Mouse (Mus musculus): ENCODE measurements around the gene Nradd. TPM values are rescaled to one million over a fixed set of nuclear protein-coding genes. Genes with fewer than 3 reads are reported as not detected.

Nradd gene
- polyA plus RNA-seq, 1 experiment from 2014 or later: 25.8 TPM

- Histone ChIP-seq H3K4me2 (ENCODE audit: low read length) (no peak overlapping the region), H3K4me3 (ENCODE audit: low read length) (no peak overlapping the region), H3K9me3 (ENCODE audit: control insufficient read depth, low read length) (no peaks in the 10 kb centered on the region), H3K36me3 (ENCODE audit: control insufficient read depth, insufficient read depth, low read length) (peaks cover 2% of the 10 kb centered on the region; the same call in 1 of the 2 replicates), H3K27me3 (replicated peaks; ENCODE audit: control insufficient read depth, insufficient read depth, low read length) (no peaks in the 10 kb centered on the region), H3K9ac (ENCODE audit: low read depth, low read length) (no peak overlapping the region), H3K27ac (ENCODE audit: low read depth, low read length) (no peak overlapping the region), H3K4me1 (ENCODE audit: control insufficient read depth, insufficient read depth, low read depth, low read length) (no peaks in the 10 kb centered on the region)
- WGBS: 90% methylated on average over 5 of the region's 5 CpGs
- ATAC-seq: no peak
These were observed 16.8 kb upstream of the Nradd start for GRCm38 (mm10) chr9:110641006-110641405.

- no peak overlapping the region for H3K27ac ChIP-seq (ENCODE audit: low read depth, low read length)
- ATAC-seq: no peak
- H3K4me1 ChIP-seq (ENCODE audit: control insufficient read depth, insufficient read depth, low read depth, low read length): no peaks in the 10 kb centered on the region
- H3K9ac ChIP-seq (ENCODE audit: low read depth, low read length): no peak overlapping the region
- no peaks in the 10 kb centered on the region for H3K27me3 ChIP-seq (replicated peaks; ENCODE audit: control insufficient read depth, insufficient read depth, low read length)
- H3K4me2 ChIP-seq (ENCODE audit: low read length): no peak overlapping the region
- 74% methylated on average over 10 of the region's 10 CpGs for WGBS
- no peaks in the 10 kb centered on the region for H3K9me3 ChIP-seq (ENCODE audit: control insufficient read depth, low read length)
- H3K36me3 ChIP-seq (ENCODE audit: control insufficient read depth, insufficient read depth, low read length): peaks cover 2% of the 10 kb centered on the region; the same call in 1 of the 2 replicates
- no peak overlapping the region for H3K4me3 ChIP-seq (ENCODE audit: low read length)
These were observed 14.4 kb upstream of the Nradd start for GRCm38 (mm10) chr9:110638611-110639021.

- no peak overlapping the region for H3K4me2 ChIP-seq (ENCODE audit: low read length)
- H3K9me3 ChIP-seq (ENCODE audit: control insufficient read depth, low read length): no peaks in the 10 kb centered on the region
- WGBS: 8% methylated on average over 19 of the region's 19 CpGs
- peaks cover 5% of the 10 kb centered on the region for H3K4me1 ChIP-seq (ENCODE audit: control insufficient read depth, insufficient read depth, low read depth, low read length)
- H3K9ac ChIP-seq (ENCODE audit: low read depth, low read length): no peak overlapping the region
- H3K27me3 ChIP-seq (replicated peaks; ENCODE audit: control insufficient read depth, insufficient read depth, low read length): no peaks in the 10 kb centered on the region
- H3K36me3 ChIP-seq (ENCODE audit: control insufficient read depth, insufficient read depth, low read length): peaks cover 2% of the 10 kb centered on the region; the same call in 1 of the 2 replicates
- no peak overlapping the region for H3K4me3 ChIP-seq (ENCODE audit: low read length)
- no peak overlapping the region for H3K27ac ChIP-seq (ENCODE audit: low read depth, low read length)
- ATAC-seq: 0 out of 2 replicates have a peak, but pooled peaks have one; percentile 28
These were observed 11.0 kb upstream of the Nradd start for GRCm38 (mm10) chr9:110635225-110635624.

GRCm38 (mm10) chr9:110633882-110634281 is 9.6 kb upstream of the Nradd start:
- WGBS: 78% methylated on average over 17 of the region's 17 CpGs
- Histone ChIP-seq H3K4me2 (ENCODE audit: low read length) (no peak overlapping the region), H3K36me3 (ENCODE audit: control insufficient read depth, insufficient read depth, low read length) (peaks cover 2% of the 10 kb centered on the region; the same call in 1 of the 2 replicates), H3K4me3 (ENCODE audit: low read length) (no peak overlapping the region), H3K27me3 (replicated peaks; ENCODE audit: control insufficient read depth, insufficient read depth, low read length) (no peaks in the 10 kb centered on the region), H3K9me3 (ENCODE audit: control insufficient read depth, low read length) (no peaks in the 10 kb centered on the region), H3K4me1 (ENCODE audit: control insufficient read depth, insufficient read depth, low read depth, low read length) (peaks cover 5% of the 10 kb centered on the region), H3K27ac (ENCODE audit: low read depth, low read length) (no peak overlapping the region), H3K9ac (ENCODE audit: low read depth, low read length) (no peak overlapping the region)
- no peak for ATAC-seq

- no peaks in the 10 kb centered on the region for H3K9me3 ChIP-seq (ENCODE audit: control insufficient read depth, low read length)
- peaks cover 5% of the 10 kb centered on the region for H3K4me1 ChIP-seq (ENCODE audit: control insufficient read depth, insufficient read depth, low read depth, low read length)
- no peak overlapping the region for H3K4me3 ChIP-seq (ENCODE audit: low read length)
- no peak for ATAC-seq
- H3K9ac ChIP-seq (ENCODE audit: low read depth, low read length): no peak overlapping the region
- H3K27me3 ChIP-seq (replicated peaks; ENCODE audit: control insufficient read depth, insufficient read depth, low read length): no peaks in the 10 kb centered on the region
- H3K27ac ChIP-seq (ENCODE audit: low read depth, low read length): no peak overlapping the region
- 78% methylated on average over 15 of the region's 15 CpGs for WGBS
- no peaks in the 10 kb centered on the region for H3K36me3 ChIP-seq (ENCODE audit: control insufficient read depth, insufficient read depth, low read length)
- H3K4me2 ChIP-seq (ENCODE audit: low read length): no peak overlapping the region
These were observed 8.4 kb upstream of the Nradd start for GRCm38 (mm10) chr9:110632671-110633070.

GRCm38 (mm10) chr9:110631651-110632275 is 7.5 kb upstream of the Nradd start:
- H3K27me3 ChIP-seq (replicated peaks; ENCODE audit: control insufficient read depth, insufficient read depth, low read length): no peaks in the 10 kb centered on the region
- peak overlapping the region; percentile 57 for H3K4me2 ChIP-seq (ENCODE audit: low read length)
- peak; percentile 61 for ATAC-seq
- peak overlapping the region; percentile 44 for H3K9ac ChIP-seq (ENCODE audit: low read depth, low read length)
- H3K4me1 ChIP-seq (ENCODE audit: control insufficient read depth, insufficient read depth, low read depth, low read length): peaks cover 5% of the 10 kb centered on the region
- H3K9me3 ChIP-seq (ENCODE audit: control insufficient read depth, low read length): no peaks in the 10 kb centered on the region
- peak overlapping the region; percentile 31 for H3K4me3 ChIP-seq (ENCODE audit: low read length)
- peaks cover 2% of the 10 kb centered on the region; the same call in 1 of the 2 replicates for H3K36me3 ChIP-seq (ENCODE audit: control insufficient read depth, insufficient read depth, low read length)
- WGBS: 22% methylated on average over 30 of the region's 30 CpGs
- no peak overlapping the region for H3K27ac ChIP-seq (ENCODE audit: low read depth, low read length)

GRCm38 (mm10) chr9:110631191-110631590 is 6.9 kb upstream of the Nradd start:
- WGBS: 10% methylated on average over 10 of the region's 10 CpGs
- peak overlapping the region; percentile 31 for H3K4me3 ChIP-seq (ENCODE audit: low read length)
- no peaks in the 10 kb centered on the region for H3K27me3 ChIP-seq (replicated peaks; ENCODE audit: control insufficient read depth, insufficient read depth, low read length)
- no peak overlapping the region for H3K27ac ChIP-seq (ENCODE audit: low read depth, low read length)
- peaks cover 2% of the 10 kb centered on the region; the same call in 1 of the 2 replicates for H3K36me3 ChIP-seq (ENCODE audit: control insufficient read depth, insufficient read depth, low read length)
- peak overlapping the region; percentile 29; the same call in 1 of the 2 replicates for H3K9ac ChIP-seq (ENCODE audit: low read depth, low read length)
- H3K4me1 ChIP-seq (ENCODE audit: control insufficient read depth, insufficient read depth, low read depth, low read length): peaks cover 5% of the 10 kb centered on the region
- H3K4me2 ChIP-seq (ENCODE audit: low read length): peak overlapping the region; percentile 57
- peak; percentile 21; the same call in 1 of the 2 replicates for ATAC-seq
- no peaks in the 10 kb centered on the region for H3K9me3 ChIP-seq (ENCODE audit: control insufficient read depth, low read length)

- H3K9me3 ChIP-seq (ENCODE audit: control insufficient read depth, low read length): no peaks in the 10 kb centered on the region
- WGBS: 86% methylated on average over 15 of the region's 15 CpGs
- ATAC-seq: no peak
These were observed 5.9 kb upstream of the Nradd start for GRCm38 (mm10) chr9:110630171-110630570.

GRCm38 (mm10) chr9:110625350-110625908 is 1.2 kb upstream of the Nradd start:
- Histone ChIP-seq H3K4me2 (ENCODE audit: low read length) (peak overlapping the region; percentile 95), H3K4me3 (ENCODE audit: low read length) (peak overlapping the region; percentile 50), H3K36me3 (ENCODE audit: control insufficient read depth, insufficient read depth, low read length) (peaks cover 5% of the 10 kb centered on the region; the same call in 1 of the 2 replicates), H3K27ac (ENCODE audit: low read depth, low read length) (peak overlapping the region; percentile 78), H3K4me1 (ENCODE audit: control insufficient read depth, insufficient read depth, low read depth, low read length) (peaks cover 15% of the 10 kb centered on the region), H3K9ac (ENCODE audit: low read depth, low read length) (peak overlapping the region; percentile 73), H3K27me3 (replicated peaks; ENCODE audit: control insufficient read depth, insufficient read depth, low read length) (no peaks in the 10 kb centered on the region), H3K9me3 (ENCODE audit: control insufficient read depth, low read length) (no peaks in the 10 kb centered on the region)
- ATAC-seq: no peak
- 65% methylated on average over 11 of the region's 11 CpGs for WGBS

More at GRCm38 (mm10) chr9:110630171-110630570, 5.9 kb upstream of the Nradd start:
- H3K27ac ChIP-seq (ENCODE audit: low read depth, low read length): no peak overlapping the region
- H3K9ac ChIP-seq (ENCODE audit: low read depth, low read length): no peak overlapping the region
- no peak overlapping the region for H3K4me2 ChIP-seq (ENCODE audit: low read length)
- H3K36me3 ChIP-seq (ENCODE audit: control insufficient read depth, insufficient read depth, low read length): peaks cover 2% of the 10 kb centered on the region; the same call in 1 of the 2 replicates
- H3K4me3 ChIP-seq (ENCODE audit: low read length): no peak overlapping the region
- peaks cover 10% of the 10 kb centered on the region for H3K4me1 ChIP-seq (ENCODE audit: control insufficient read depth, insufficient read depth, low read depth, low read length)
- no peaks in the 10 kb centered on the region for H3K27me3 ChIP-seq (replicated peaks; ENCODE audit: control insufficient read depth, insufficient read depth, low read length)

Data from hindbrain, embryonic 16.5 days (tissue).